Mouse (Mus musculus): ENCODE results near the gene Ush1g.

DNA sequence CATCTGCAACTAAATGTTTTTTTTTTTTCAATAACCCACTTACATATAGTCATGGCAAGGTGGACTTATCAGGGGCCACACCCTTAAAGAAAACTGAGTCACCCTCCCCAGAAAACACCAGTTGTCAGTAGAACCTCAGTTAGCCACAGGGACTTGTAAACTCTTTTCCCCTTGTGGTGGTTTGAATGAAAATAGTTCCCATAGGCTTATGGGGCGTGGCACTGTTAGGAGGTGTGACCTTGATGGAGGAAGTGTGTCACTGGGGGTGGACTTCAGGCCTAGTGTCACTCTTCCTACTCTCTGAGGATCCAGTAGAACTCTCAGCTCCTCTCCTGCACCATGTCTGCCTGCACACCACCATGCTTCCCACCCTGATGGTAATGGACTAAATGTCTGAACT, 42.1 kb downstream of the Ush1g start:
- TF ChIP-seq GABPA (IDR thresholded peaks at IDR 0.05; ENCODE audit: low read depth, low read length) (no peak), ELF1 (IDR thresholded peaks at IDR 0.05; ENCODE audit: low read depth, low read length) (peak; percentile 77), CHD1 (IDR thresholded peaks at IDR 0.05; ENCODE audit: low read depth, low read length) (no peak), MAX (IDR thresholded peaks at IDR 0.05; ENCODE audit: low read length) (0 out of 2 replicates have a peak, but pooled peaks have one; percentile 21), CTCF (IDR thresholded peaks at IDR 0.05 in 2 of 3, conservative IDR thresholded peaks at IDR 0.05 in 1 of 3; ENCODE audit: control insufficient read depth in 1 of 3, insufficient read depth in 1 of 3, low read depth in 2 of 3, low read length in 3 of 3, poor library complexity in 1 of 3, severe bottlenecking in 1 of 3) (0 out of 6 replicates have a peak, but pooled peaks of 2 of the 3 experiments have one; percentile 7 to 9), GATA1 (IDR thresholded peaks at IDR 0.05; ENCODE audit: low read depth, low read length) (peak; percentile 34; the same call in 1 of the 2 replicates), RAD21 (IDR thresholded peaks at IDR 0.05; ENCODE audit: low read depth, low read length) (no peak), SIN3A (IDR thresholded peaks at IDR 0.05; ENCODE audit: low read length) (peak; percentile 80), POLR2A (IDR thresholded peaks at IDR 0.05; ENCODE audit: control insufficient read depth in 1 of 2, insufficient read depth in 1 of 2, low read depth in 1 of 2, low read length in 2 of 2, poor library complexity in 1 of 2) (peak in 1 of 2 experiments; percentile 67; a peak in 1 of 4 replicates), EP300 (IDR thresholded peaks at IDR 0.05; ENCODE audit: low read depth in 1 of 2, low read length in 2 of 2) (0 out of 4 replicates have a peak, but pooled peaks of 1 of the 2 experiments have one; percentile 36), E2F4 (IDR thresholded peaks at IDR 0.05; ENCODE audit: borderline replicate concordance, low read depth, low read length) (no peak), USF1 (IDR thresholded peaks at IDR 0.05; ENCODE audit: low read depth, low read length) (no peak), ZNF384 (IDR thresholded peaks at IDR 0.05; ENCODE audit: low read depth, low read length) (peak; percentile 73)

Data from MEL (cell line).